Mouse (Mus musculus): ENCODE results near the gene Mrps18c.

GRCm38 (mm10) chr5:100847143-100847542 lies 48.7 kb downstream of the Mrps18c start:
- TF ChIP-seq MAFK (IDR thresholded peaks at IDR 0.05; ENCODE audit: insufficient read depth, low read depth, low read length) (no peak), ZNF384 (IDR thresholded peaks at IDR 0.05; ENCODE audit: low read depth, low read length) (0 out of 2 replicates have a peak, but pooled peaks have one; percentile 8)
